Mouse (Mus musculus): ENCODE measurements around the gene Mslnl. TPM values are rescaled to one million over a fixed set of nuclear protein-coding genes. Genes with fewer than 3 reads are reported as not detected.

Mslnl gene
- not detected in 2 replicates for polyA plus RNA-seq (2016; fragmentation: Nextera tagmentation; extraction: Ambion mirVana)

GRCm38 (mm10) chr17:25735745-25736144 lies at the start of gene Mslnl:
Mslnl (plus strand) TSS chr17:25736042.
- 76% methylated on average over 3 of the region's 3 CpGs for WGBS
- Histone ChIP-seq H3K36me3 (peaks cover 8% of the 10 kb centered on the region), H3K4me3 (no peak within 1 kb of the TSS), H3K27ac (no peak within 1 kb of the TSS), H3K4me1 (peaks cover 12% of the 10 kb centered on the region; the same call in 1 of the 2 replicates), H3K9me3 (no peaks in the 10 kb centered on the region), H3K27me3 (ENCODE audit: insufficient read depth, poor library complexity, severe bottlenecking) (peaks cover 35% of the 10 kb centered on the region)
- no peak for DNase-seq (ENCODE audit: low spot score)

GRCm38 (mm10) chr17:25686323-25686722 lies 49.5 kb upstream of the Mslnl start:
- Histone ChIP-seq H3K4me1 (no peaks in the 10 kb centered on the region), H3K27me3 (ENCODE audit: insufficient read depth, poor library complexity, severe bottlenecking) (peaks cover 61% of the 10 kb centered on the region), H3K27ac (no peak overlapping the region), H3K4me3 (no peak overlapping the region), H3K36me3 (no peaks in the 10 kb centered on the region), H3K9me3 (no peaks in the 10 kb centered on the region)
- DNase-seq (ENCODE audit: low spot score) = no peak
- 42% methylated on average over 7 of the region's 7 CpGs for WGBS

- WGBS = 67% methylated on average over 4 of the region's 4 CpGs
- no peaks in the 10 kb centered on the region for H3K9me3 ChIP-seq
- no peak overlapping the region for H3K4me3 ChIP-seq
- H3K27ac ChIP-seq = no peak overlapping the region
- no peak for DNase-seq (ENCODE audit: low spot score)
- H3K4me1 ChIP-seq = no peaks in the 10 kb centered on the region
- H3K36me3 ChIP-seq = no peaks in the 10 kb centered on the region
- H3K27me3 ChIP-seq (ENCODE audit: insufficient read depth, poor library complexity, severe bottlenecking) = peaks cover 42% of the 10 kb centered on the region
Measured at GRCm38 (mm10) chr17:25688922-25689321, 46.9 kb upstream of the Mslnl start.

GRCm38 (mm10) chr17:25696263-25696662 lies 39.6 kb upstream of the Mslnl start:
- Histone ChIP-seq H3K27ac (no peak overlapping the region), H3K27me3 (ENCODE audit: insufficient read depth, poor library complexity, severe bottlenecking) (peaks cover 15% of the 10 kb centered on the region), H3K36me3 (no peaks in the 10 kb centered on the region), H3K4me3 (no peak overlapping the region), H3K9me3 (no peaks in the 10 kb centered on the region), H3K4me1 (no peaks in the 10 kb centered on the region)
- WGBS = 24% methylated on average over 1 of the region's 1 CpGs
- no peak for DNase-seq (ENCODE audit: low spot score)

- Histone ChIP-seq H3K4me1 (no peaks in the 10 kb centered on the region), H3K36me3 (no peaks in the 10 kb centered on the region), H3K4me3 (no peak overlapping the region), H3K9me3 (no peaks in the 10 kb centered on the region), H3K27me3 (ENCODE audit: insufficient read depth, poor library complexity, severe bottlenecking) (peaks cover 15% of the 10 kb centered on the region), H3K27ac (no peak overlapping the region)
- 13% methylated on average over 7 of the region's 7 CpGs for whole genome bisulfite sequencing
- peak; percentile 87 for DNase-seq (ENCODE audit: low spot score)
Measured at GRCm38 (mm10) chr17:25698446-25698845, 37.4 kb upstream of the Mslnl start.

GRCm38 (mm10) chr17:25700863-25701496 lies 34.9 kb upstream of the Mslnl start:
- H3K27me3 ChIP-seq (ENCODE audit: insufficient read depth, poor library complexity, severe bottlenecking) = peaks cover 15% of the 10 kb centered on the region
- H3K36me3 ChIP-seq = no peaks in the 10 kb centered on the region
- no peaks in the 10 kb centered on the region for H3K4me1 ChIP-seq
- H3K9me3 ChIP-seq = no peaks in the 10 kb centered on the region
- DNase-seq (ENCODE audit: low spot score) = no peak
- WGBS = 58% methylated on average over 9 of the region's 9 CpGs
- H3K4me3 ChIP-seq = no peak overlapping the region
- H3K27ac ChIP-seq = no peak overlapping the region

- Histone ChIP-seq H3K27me3 (ENCODE audit: insufficient read depth, poor library complexity, severe bottlenecking) (peaks cover 2% of the 10 kb centered on the region; the same call in 1 of the 2 replicates), H3K27ac (no peak overlapping the region), H3K36me3 (no peaks in the 10 kb centered on the region), H3K4me1 (no peaks in the 10 kb centered on the region), H3K4me3 (no peak overlapping the region), H3K9me3 (no peaks in the 10 kb centered on the region)
- 82% methylated on average over 2 of the region's 2 CpGs for WGBS
- DNase-seq (ENCODE audit: low spot score) = no peak
Measured at GRCm38 (mm10) chr17:25709994-25710393, 25.8 kb upstream of the Mslnl start.

- no peak overlapping the region for H3K27ac ChIP-seq
- H3K36me3 ChIP-seq = no peaks in the 10 kb centered on the region
- no peaks in the 10 kb centered on the region for H3K9me3 ChIP-seq
- H3K4me1 ChIP-seq = peaks cover 10% of the 10 kb centered on the region
- 63% methylated on average over 4 of the region's 4 CpGs for WGBS
- no peak overlapping the region for H3K4me3 ChIP-seq
- H3K27me3 ChIP-seq (ENCODE audit: insufficient read depth, poor library complexity, severe bottlenecking) = peaks cover 13% of the 10 kb centered on the region; the same call in 1 of the 2 replicates
- no peak for DNase-seq (ENCODE audit: low spot score)
Measured at GRCm38 (mm10) chr17:25711136-25711535, 24.7 kb upstream of the Mslnl start.

GRCm38 (mm10) chr17:25715627-25716026 lies 20.2 kb upstream of the Mslnl start:
- peaks cover 22% of the 10 kb centered on the region for H3K36me3 ChIP-seq
- no peak overlapping the region for H3K4me3 ChIP-seq
- H3K9me3 ChIP-seq = no peaks in the 10 kb centered on the region
- H3K4me1 ChIP-seq = peaks cover 31% of the 10 kb centered on the region
- peaks cover 48% of the 10 kb centered on the region for H3K27me3 ChIP-seq (ENCODE audit: insufficient read depth, poor library complexity, severe bottlenecking)
- no peak for DNase-seq (ENCODE audit: low spot score)
- no peak overlapping the region for H3K27ac ChIP-seq
- WGBS = 32% methylated on average over 3 of the region's 3 CpGs

- peaks cover 48% of the 10 kb centered on the region for H3K27me3 ChIP-seq (ENCODE audit: insufficient read depth, poor library complexity, severe bottlenecking)
- no peak overlapping the region for H3K4me3 ChIP-seq
- peaks cover 27% of the 10 kb centered on the region for H3K36me3 ChIP-seq
- DNase-seq (ENCODE audit: low spot score) = no peak
- H3K27ac ChIP-seq = 0 out of 2 replicates have a peak overlapping the region, but pooled peaks have one; percentile 23
- 8% methylated on average over 6 of the region's 6 CpGs for WGBS
- H3K4me1 ChIP-seq = peaks cover 31% of the 10 kb centered on the region
- H3K9me3 ChIP-seq = no peaks in the 10 kb centered on the region
Measured at GRCm38 (mm10) chr17:25716130-25716529, 19.7 kb upstream of the Mslnl start.

- no peaks in the 10 kb centered on the region for H3K9me3 ChIP-seq
- no peak for DNase-seq (ENCODE audit: low spot score)
- H3K27ac ChIP-seq = peak within 1 kb of the TSS; percentile 67
- H3K36me3 ChIP-seq = peaks cover 36% of the 10 kb centered on the region
- peak within 1 kb of the TSS; percentile 63 for H3K4me3 ChIP-seq
- 2% methylated on average over 45 of the region's 45 CpGs for WGBS
- peaks cover 31% of the 10 kb centered on the region for H3K4me1 ChIP-seq
- peaks cover 48% of the 10 kb centered on the region for H3K27me3 ChIP-seq (ENCODE audit: insufficient read depth, poor library complexity, severe bottlenecking)
Measured at GRCm38 (mm10) chr17:25716711-25717637, 18.9 kb upstream of the Mslnl start, which contains the start of gene Gng13. Gng13 (plus strand) TSS chr17:25717171.

- DNase-seq (ENCODE audit: low spot score) = no peak
- peaks cover 48% of the 10 kb centered on the region for H3K27me3 ChIP-seq (ENCODE audit: insufficient read depth, poor library complexity, severe bottlenecking)
- no peaks in the 10 kb centered on the region for H3K9me3 ChIP-seq
- H3K27ac ChIP-seq = peak overlapping the region; percentile 67
- WGBS = 6% methylated on average over 6 of the region's 6 CpGs
- peaks cover 43% of the 10 kb centered on the region for H3K36me3 ChIP-seq
- H3K4me1 ChIP-seq = peaks cover 31% of the 10 kb centered on the region
- peak overlapping the region; percentile 63 for H3K4me3 ChIP-seq
Measured at GRCm38 (mm10) chr17:25717691-25718090, 18.2 kb upstream of the Mslnl start.

- H3K4me3 ChIP-seq = no peak overlapping the region
- DNase-seq (ENCODE audit: low spot score) = no peak
- H3K9me3 ChIP-seq = no peaks in the 10 kb centered on the region
- H3K36me3 ChIP-seq = peaks cover 61% of the 10 kb centered on the region
- no peak overlapping the region for H3K27ac ChIP-seq
- WGBS = 94% methylated on average over 5 of the region's 5 CpGs
- H3K4me1 ChIP-seq = peaks cover 22% of the 10 kb centered on the region
- H3K27me3 ChIP-seq (ENCODE audit: insufficient read depth, poor library complexity, severe bottlenecking) = peaks cover 31% of the 10 kb centered on the region
Measured at GRCm38 (mm10) chr17:25721476-25721875, 14.4 kb upstream of the Mslnl start.

Data from heart, embryonic 10.5 days (tissue).